8 mouse cellular contexts compared by ENCODE assay signal in genomic region chr5:110176362-110177020, GRCm38 (mm10). TPM values are rescaled to one million over a fixed set of nuclear protein-coding genes. Genes with fewer than 3 reads are reported as not detected.
A peak's percentile ranks its signal among the peaks of the same experiment; 100 is the strongest.
DNase-seq lines count a peak whose midpoint lies in the region; ATAC-seq and TF ChIP-seq lines count a peak whose summit lies in the region.

Gene Golga3 (plus strand): TSS chr5:110176701.

- no peaks in the 10 kb centered on the region for H3K9me3 ChIP-seq in kidney, embryonic 14.5 days (ENCODE audit: control insufficient read depth, low read length)
- no peaks in the 10 kb centered on the region for H3K9me3 ChIP-seq in limb, embryonic 15.5 days

- no peaks in the 10 kb centered on the region; the same call in 1 of the 2 replicates for H3K36me3 ChIP-seq in kidney, embryonic 14.5 days (ENCODE audit: control insufficient read depth, insufficient read depth, low read length)
- peaks cover 13% of the 10 kb centered on the region for H3K36me3 ChIP-seq in limb, embryonic 15.5 days

- WGBS in kidney, embryonic 14.5 days = under 1% methylated on average over 41 of the region's 41 CpGs
- under 1% methylated on average over 41 of the region's 41 CpGs for WGBS in limb, embryonic 15.5 days

- H3K4me3 ChIP-seq in bone marrow macrophage, adult 2 months (ENCODE audit: insufficient read depth, low read length) = peak within 1 kb of the TSS; percentile 93
- peak within 1 kb of the TSS; percentile 87 for H3K4me3 ChIP-seq in embryonic fibroblast, embryonic 13.5 days (ENCODE audit: insufficient read depth, low read length)
- peak within 1 kb of the TSS; percentile 94 for H3K4me3 ChIP-seq in kidney, embryonic 14.5 days (ENCODE audit: low read length)
- H3K4me3 ChIP-seq in limb, embryonic 15.5 days = peak within 1 kb of the TSS; percentile 95

- no peak for TF ChIP-seq POLR2A in bone marrow macrophage, adult 2 months (IDR thresholded peaks at IDR 0.05; ENCODE audit: borderline replicate concordance, low read depth, low read length)
- TF ChIP-seq POLR2A in embryonic fibroblast, embryonic 13.5 days (IDR thresholded peaks at IDR 0.05; ENCODE audit: low read depth, low read length) = peak; percentile 77

- TF ChIP-seq CTCF in bone marrow macrophage, adult 2 months (IDR thresholded peaks at IDR 0.05; ENCODE audit: low read depth, low read length) = no peak
- no peak for TF ChIP-seq CTCF in embryonic fibroblast, embryonic 13.5 days (IDR thresholded peaks at IDR 0.05; ENCODE audit: borderline replicate concordance, insufficient read depth, low read length)

- peak within 1 kb of the TSS; percentile 70 for H3K27ac ChIP-seq in bone marrow macrophage, adult 2 months (ENCODE audit: insufficient read depth, low read depth, low read length)
- H3K27ac ChIP-seq in embryonic fibroblast, embryonic 13.5 days (ENCODE audit: insufficient read depth, low read length) = peak within 1 kb of the TSS; percentile 73
- H3K27ac ChIP-seq in kidney, embryonic 14.5 days (ENCODE audit: low read depth, low read length) = peak within 1 kb of the TSS; percentile 66
- H3K27ac ChIP-seq in limb, embryonic 15.5 days = peak within 1 kb of the TSS; percentile 86

- DNase-seq in A20 (ENCODE audit: low read depth, low spot score) = peak; percentile 96
- peak; percentile 87 to 95 for DNase-seq in heart, adult 9 months (ENCODE audit: low spot score in 2 of 2)
- DNase-seq in monocyte, adult 2 months (ENCODE audit: low read depth in 1 of 2, low spot score in 2 of 2) = peak; percentile 73 to 83
- peak; percentile 90 to 94 for DNase-seq in spleen, postnatal 36 days (ENCODE audit: low spot score in 2 of 2)

- peak; percentile 98 for ATAC-seq in kidney, embryonic 14.5 days (ENCODE audit: low FRiP score, low TSS enrichment)
- ATAC-seq in limb, embryonic 15.5 days (ENCODE audit: insufficient number of reproducible peaks, low FRiP score, low TSS enrichment, low read depth) = peak; percentile 98

- peaks cover 29% of the 10 kb centered on the region for H3K4me1 ChIP-seq in bone marrow macrophage, adult 2 months (ENCODE audit: control insufficient read depth, insufficient read depth, low read length)
- H3K4me1 ChIP-seq in embryonic fibroblast, embryonic 13.5 days (ENCODE audit: control insufficient read depth, insufficient read depth, low read length) = 0 out of 2 replicates have a peak, but pooled peaks cover 3% of the 10 kb centered on the region
- H3K4me1 ChIP-seq in kidney, embryonic 14.5 days (ENCODE audit: control insufficient read depth, insufficient read depth, low read length) = peaks cover 8% of the 10 kb centered on the region; the same call in 1 of the 2 replicates
- peaks cover 15% of the 10 kb centered on the region for H3K4me1 ChIP-seq in limb, embryonic 15.5 days

- H3K9ac ChIP-seq in kidney, embryonic 14.5 days (ENCODE audit: low read depth, low read length) = peak within 1 kb of the TSS; percentile 82
- H3K9ac ChIP-seq in limb, embryonic 15.5 days = peak within 1 kb of the TSS; percentile 82

- no peaks in the 10 kb centered on the region for H3K27me3 ChIP-seq in kidney, embryonic 14.5 days (ENCODE audit: control insufficient read depth, insufficient read depth, low read length)
- H3K27me3 ChIP-seq in limb, embryonic 15.5 days = no peaks in the 10 kb centered on the region

- peak within 1 kb of the TSS; percentile 75 for H3K4me2 ChIP-seq in kidney, embryonic 14.5 days (replicated peaks; ENCODE audit: low read depth, low read length)
- peak within 1 kb of the TSS; percentile 66 for H3K4me2 ChIP-seq in limb, embryonic 15.5 days

RNA-seq across cellular contexts. Expression of gene Golga3, which starts in this region (rescaled TPM):
- polyA plus RNA-seq in bone marrow macrophage, adult 2 months (2012; ENCODE audit: insufficient read depth, insufficient read length, missing spikeins) = 23.6 and 24.7 TPM in 2 replicates
- polyA plus RNA-seq in embryonic fibroblast, embryonic 13.5 days (2011; ENCODE audit: insufficient read length, low read depth, missing spikeins) = 49.2 and 54.9 TPM in 2 replicates
- polyA plus RNA-seq in kidney, embryonic 14.5 days (2014; fragmentation: Nextera tagmentation; extraction: Ambion mirVana) = 11.7 and 22.6 TPM in 2 replicates
- 25.5 and 27.5 TPM in 2 replicates for polyA plus RNA-seq in limb, embryonic 15.5 days (2015; fragmentation: Nextera tagmentation; extraction: Ambion mirVana)

Comparison
In these comparisons a context has a peak if more than half of its experiments do, and no peak if none do; other contexts are left out.
1. Peak in every context shown above with its lines: DNase-seq, ATAC-seq, H3K4me3 ChIP-seq and H3K27ac ChIP-seq.